Mouse (Mus musculus) urinary bladder, adult 18-20 months (tissue): ENCODE data around the gene Ssbp4.

Experiments used
- DNase-seq, 2 experiments: peaks; one replicate each; pipeline ENCODE4 v3.0.0; 2022; ENCODE audit warnings: low spot score in 2 of 2, mixed read lengths in 2 of 2

The Ssbp4 gene

DNA sequence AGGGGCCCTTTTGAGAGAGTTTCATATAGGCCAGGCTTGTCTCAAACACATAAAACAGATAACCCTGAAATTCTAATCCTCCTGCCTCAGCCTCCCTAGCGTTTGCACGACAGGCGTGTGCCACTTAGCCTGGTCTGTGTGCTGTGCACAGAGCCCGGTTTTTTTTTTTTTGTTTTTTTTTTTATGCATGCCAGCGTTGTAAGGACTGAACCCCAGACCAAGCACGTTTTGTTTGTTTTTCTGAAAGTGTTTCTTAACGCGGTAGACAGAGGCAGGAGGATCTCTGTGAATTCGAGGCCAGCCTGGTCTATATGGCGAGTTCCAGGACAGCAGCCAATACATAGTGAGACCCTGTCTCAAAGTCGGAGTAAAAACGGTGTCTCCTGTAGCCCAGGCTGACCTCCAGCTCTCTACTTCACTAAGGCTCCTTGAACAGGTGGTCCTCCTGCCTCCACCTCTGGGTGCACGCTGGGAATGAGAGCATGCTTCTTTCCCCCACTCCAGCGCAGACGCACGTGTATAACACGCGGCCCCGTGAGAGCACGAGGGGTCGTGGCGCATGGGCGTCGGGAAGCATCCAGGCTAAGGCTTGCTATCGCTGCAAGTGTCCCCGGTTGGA, at the start of gene Ssbp4:
Gene Ssbp4, minus strand, starts transcription at position 124 of the 619 bp plus-strand sequence.
- no peak for DNase-seq

DNA sequence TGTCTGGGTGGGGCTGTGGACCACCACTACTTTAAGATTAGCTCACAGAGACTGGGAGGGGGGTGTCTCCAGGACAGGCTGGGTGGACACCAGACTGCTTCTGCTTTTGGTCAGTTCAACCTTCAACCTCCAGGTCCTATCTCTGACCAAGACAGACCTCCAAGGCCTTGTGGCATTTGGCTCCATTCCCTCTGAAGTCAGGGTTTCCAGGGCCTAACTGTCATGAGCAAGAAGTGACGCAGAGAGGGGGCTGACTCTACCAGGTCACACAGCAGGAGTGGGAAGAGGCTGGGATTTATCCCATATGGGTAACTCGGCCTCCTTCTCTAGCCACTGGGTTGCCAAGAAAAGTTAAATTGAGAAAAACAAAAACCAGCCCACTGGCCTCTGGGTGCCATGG, 49.1 kb upstream of the Ssbp4 start:
- no peak for DNase-seq

DNA sequence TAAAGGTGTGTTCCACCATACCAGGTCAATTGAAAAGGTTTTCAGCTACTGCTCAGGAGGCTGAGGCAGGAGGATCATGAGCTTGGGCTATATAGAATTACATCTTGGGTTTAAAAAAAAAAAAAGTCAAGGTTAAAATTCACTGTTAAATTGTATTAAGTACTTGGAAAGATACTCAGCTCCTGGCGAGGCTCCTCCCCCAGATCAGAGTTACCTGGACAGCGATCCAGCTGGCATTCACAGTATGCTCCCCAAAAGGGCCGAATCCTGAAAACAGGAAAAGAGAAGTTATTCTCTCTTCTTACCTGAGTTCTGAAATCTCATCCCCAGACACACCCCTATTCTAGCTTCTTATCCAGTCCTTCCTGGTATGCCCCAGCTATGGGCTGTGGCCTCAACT, 48.5 kb upstream of the Ssbp4 start:
- DNase-seq = no peak

DNA sequence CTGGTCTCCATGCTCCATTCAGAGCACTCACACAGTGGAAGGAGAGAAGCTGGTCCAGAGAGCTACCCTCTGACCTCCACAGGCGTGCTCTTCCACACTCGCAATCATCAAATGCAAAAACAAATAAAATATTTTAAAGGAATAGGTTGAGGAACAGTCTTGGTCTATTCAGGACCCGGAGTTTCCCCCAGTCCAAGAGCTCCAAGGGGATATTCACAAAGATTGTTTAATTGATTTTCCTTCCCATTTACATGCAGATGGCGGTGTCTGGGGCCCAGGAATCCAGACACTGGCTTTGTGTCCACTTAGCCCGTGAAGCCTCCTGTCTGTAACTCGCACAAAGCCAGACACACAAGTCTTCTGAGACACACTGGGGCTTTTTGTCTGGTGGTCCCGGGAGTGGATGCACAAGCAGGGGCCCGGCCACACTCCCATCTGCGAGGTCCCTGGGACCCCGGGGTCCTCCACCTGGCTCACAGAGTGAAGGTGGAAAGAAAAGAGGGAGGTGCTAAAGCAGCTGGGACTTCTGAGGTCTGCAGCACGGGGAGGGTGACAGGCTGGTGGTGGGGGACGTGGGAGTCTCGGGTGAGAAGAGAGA, 47.6 kb upstream of the Ssbp4 start:
- no peak for DNase-seq

DNA sequence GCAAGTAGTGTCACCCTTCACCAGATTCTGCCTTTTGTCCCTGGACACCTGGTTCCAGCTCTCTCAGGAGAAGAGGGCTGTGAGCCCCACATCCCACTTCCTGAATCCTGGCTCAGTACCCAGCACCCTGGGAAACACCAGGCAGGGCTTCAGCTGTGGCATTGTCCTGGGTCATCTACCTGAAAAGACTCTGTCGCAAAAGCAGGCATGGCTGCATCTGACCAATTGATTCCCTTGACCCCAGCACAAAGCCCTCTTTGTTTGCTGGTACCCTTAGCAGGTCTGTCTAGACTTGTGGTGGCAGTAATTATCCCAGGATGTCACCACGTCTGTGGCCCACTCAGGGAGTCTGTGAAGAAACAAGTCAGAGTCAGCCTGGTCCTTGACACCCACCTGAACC, 46.8 kb upstream of the Ssbp4 start:
- no peak for DNase-seq

DNA sequence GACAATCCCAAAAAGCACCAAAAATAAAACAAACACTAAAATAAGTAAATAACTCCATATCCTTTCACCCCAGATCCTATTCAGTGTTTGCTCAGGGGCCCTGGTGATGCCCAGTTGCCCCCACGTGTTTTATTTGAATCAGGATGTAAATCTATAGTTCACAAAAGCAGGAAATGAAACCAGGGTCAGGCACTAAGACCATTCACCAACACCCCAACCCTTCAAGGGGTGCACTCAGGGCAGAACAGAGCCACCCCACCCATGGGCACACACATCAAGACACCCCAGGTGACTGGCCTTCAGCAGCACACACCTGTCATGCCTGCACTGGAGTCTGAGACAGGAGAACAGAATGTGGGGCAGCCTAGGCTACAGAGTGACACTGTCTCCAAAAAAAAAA, 45.4 kb upstream of the Ssbp4 start:
- DNase-seq = no peak

DNA sequence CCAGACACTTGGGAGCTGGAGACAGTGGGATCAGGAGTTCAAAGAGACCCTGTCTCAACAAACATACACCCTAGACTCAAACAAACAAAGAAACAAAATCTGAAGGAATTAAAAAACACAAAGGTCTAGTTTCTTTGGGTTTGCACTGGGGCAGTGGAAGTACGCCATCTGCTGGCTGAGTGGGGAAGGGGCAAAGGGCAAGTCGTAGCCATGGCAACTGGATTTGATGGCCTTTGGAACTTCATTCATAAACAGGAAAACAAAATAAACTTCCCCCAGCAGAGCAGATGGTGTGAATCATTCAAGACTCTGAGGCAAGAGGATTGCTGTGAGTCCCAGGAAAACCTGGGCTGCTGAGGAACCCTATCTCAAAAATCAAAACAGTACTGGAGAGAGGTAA, 44.6 kb upstream of the Ssbp4 start:
- no peak for DNase-seq

DNA sequence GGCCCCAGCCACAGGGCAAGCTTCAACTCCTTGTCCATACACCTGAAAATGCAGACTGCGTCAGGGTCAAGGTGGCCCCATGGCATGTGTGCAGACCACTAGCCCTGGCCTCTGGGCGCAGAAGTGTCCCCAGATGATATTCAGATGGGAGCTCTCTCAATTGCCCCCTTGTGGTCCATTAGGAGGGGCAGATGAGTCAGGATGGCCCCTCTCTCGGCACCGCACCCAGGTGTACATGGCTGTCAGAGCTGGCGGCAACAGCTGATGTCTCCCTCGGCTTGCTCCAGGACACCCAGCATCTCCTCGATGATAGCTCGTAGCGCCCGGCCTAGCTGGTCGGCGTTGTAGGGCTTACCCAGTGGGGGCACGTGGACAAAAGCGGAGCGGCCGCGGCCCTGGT, 41.7 kb upstream of the Ssbp4 start:
- DNase-seq = no peak

DNA sequence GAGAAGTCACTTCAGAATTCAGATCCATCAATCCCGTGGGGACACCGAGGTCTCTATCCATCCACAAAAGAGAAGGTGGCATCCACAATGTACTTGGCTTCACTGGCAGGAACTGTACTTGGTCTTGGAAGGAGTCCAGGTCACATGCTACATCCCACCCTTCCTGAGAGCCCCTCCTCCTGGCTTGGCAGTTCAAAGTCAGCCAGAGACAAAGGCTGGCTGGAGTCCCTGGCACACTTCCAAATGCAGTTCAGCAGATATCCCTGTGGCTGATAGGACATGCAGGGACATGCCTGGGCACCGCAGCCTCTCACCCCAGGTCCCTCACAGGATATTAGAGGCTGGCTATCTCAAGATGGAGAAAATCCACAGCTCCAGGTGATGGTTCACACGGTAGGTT, 40.7 kb upstream of the Ssbp4 start:
- peak; percentile 45 to 78 for DNase-seq

DNA sequence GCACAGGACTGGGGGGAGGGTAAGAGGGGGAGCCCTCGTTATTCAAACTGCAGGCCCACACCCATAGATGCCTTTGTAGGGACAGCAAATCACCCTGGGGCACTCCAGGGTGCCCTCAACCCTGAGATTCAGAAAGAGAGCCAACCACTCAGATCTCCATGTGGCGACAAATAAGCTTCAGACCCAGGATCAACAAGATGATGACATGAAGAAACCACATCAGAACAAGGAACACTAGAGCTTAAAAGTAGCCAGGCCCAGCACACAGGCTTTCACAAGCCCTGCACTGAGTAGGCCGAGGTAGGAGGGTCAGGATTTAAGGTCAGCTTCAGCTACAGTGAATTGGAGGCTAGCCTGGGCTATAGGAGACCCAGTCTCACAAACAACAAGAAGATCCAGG, 40.2 kb upstream of the Ssbp4 start:
- no peak for DNase-seq

DNA sequence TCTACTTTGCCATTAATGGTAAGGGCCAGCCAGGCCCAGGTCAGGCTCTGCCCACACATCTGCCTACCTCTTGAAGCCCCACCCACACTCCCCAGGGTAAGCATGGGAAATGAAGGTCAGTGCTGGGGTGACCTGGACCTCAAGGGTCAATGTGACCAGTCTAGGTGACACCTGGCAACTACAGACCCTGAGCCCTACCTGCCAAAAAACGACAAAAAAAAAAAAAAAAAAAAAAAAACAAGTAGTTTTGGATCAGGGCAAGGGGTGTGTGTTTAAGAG, 39.4 kb upstream of the Ssbp4 start:
- no peak for DNase-seq

DNA sequence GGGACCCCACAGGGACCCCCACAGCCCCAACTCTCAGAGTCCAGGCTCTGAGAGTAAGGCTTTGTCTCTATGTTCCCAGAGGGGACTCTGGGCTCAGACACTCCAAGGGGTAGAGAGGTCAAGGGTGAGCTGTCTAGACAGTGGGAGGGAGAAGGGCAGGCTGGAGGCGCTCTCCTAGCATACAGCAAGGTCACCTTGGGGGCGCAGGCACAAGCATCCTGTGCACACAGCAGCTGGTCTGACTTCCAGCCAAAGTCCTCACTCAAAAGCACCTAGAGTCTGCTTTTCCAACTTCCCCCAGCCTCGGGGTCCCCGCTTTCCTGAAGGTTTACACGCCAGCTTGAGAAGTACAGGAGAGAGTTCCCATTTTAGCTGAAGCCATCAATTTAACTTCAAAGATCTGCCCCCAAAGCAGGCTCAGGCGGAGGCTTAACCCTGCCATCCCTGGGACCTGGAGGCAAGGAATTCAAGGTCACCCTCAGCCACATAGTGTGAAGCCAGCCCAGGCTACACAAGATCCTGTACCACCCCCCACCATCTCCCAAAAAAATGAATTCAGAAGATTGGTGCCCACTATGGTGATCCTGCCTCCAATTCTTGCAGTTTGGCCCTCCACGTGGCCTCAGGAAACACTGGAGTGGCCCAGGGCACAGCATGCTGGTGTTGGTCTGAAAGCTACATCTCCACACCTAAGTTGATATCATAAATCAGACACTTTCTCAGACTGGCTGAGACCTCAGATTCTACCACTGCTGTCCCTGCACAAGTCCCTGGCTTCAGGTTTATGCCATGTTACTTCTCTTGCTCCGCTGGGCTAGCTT, 38.9 kb upstream of the Ssbp4 start:
- DNase-seq = no peak

DNA sequence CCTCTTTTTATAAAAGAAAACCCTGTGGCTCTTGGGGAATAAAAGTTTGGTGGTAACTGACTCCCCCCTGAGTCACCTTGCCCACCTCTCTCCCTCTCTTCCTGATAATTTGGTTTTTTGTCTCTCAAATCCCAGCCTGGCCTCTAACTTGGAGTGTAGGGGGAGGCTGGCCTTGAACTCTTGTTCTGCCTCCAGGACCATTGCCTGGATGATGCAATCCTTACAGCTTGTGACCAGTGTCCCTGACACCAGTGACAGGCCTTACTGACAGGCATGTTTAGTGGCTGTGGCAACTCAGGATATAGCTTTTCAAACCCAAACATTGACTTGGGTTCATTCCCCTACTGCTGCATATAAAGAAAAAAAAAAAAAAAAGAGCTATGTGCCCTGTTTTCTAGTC, 38.1 kb upstream of the Ssbp4 start:
- no peak for DNase-seq

DNA sequence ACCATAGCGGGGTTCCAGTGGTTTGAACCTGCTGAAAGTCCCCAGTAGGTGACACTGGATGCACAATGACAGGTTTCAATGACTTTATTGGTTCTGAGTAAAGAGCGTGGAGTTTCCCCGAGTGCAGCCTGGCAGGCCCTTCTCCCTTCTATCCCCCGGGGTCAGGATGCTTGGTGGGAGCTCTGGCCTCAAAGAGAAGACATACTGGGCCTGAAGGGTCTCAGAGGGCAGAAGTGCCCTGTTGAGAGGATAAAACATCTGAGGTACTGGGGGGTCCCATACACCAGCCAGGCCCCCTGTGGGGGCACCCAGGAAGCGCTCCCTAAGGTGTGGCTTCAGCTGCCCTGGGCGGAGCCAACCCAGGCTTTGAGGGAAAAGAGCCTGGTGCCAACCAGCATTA, 37.7 kb upstream of the Ssbp4 start:
- no peak for DNase-seq

DNA sequence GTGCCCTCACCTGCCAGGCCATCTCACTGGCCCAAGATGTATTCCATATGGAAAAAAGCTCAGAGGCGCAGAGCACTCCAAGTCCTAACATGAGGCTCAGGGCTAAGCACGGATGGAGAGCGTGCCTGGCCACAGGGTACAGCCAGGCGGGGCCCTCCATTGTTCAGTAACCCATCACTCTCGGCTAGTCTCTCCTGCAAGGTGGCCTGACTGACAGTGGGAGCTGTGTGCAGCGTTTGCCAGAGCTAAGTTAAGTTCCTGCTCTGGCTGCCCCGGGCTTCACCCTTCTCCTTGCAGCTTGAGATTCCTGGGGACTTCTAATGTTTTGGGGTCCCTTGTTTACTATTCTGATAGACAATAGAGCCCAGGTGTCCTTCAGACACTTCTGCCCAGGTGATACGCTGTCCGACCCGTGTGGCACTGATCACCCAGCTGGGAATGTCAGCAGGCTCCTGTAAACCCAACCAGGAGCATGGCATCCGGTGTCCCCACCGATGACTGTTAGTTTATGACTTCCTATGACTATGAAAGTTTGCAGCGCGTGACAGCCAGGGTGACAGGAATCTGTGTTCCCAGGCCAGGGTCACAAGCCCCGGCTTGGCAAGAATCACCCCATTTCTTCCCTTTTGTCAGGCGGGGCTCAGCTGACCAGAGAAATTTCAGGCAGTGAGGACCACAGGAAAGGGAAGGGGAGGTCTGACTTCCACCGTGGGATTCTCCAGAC, 37.0 kb upstream of the Ssbp4 start:
- no peak for DNase-seq

DNA sequence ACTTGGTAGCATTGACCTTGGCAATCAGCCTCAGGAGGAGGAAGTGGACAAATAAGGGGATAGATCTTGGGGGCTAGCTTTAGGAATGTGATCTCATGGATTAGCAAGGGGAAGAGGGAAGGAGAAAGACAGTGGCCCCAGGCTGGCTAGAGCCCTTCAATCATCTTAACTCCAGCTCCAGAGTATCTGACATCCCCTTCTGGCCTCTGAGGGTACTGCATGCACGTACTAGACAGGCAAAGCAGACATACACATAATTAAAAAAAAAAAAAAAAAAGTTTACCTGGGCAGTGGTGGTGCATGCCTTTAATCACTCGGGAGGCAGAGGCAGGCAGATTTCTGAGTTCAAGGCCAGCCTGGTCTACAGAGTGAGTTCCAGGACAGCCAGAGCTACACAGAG, 35.4 kb upstream of the Ssbp4 start:
- no peak for DNase-seq

DNA sequence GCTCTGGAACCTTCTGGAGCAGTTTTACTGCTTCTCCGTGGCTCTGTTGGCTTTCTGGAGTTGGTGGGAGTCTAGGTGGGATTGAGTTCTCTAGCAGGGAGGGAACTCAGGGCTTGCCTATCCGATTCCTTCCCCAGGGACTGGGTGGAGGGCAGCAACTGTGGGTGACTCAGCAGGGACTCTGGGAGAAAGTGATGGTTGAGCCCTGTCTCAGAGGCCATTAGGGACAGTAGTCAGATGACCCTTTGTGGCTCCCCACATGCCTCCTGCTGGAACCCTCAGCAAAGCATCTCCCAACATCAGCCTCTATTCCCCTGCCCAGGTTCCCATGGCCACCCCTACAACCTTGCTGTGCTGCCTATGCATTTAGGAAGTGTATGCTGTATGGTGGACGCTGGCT, 34.3 kb upstream of the Ssbp4 start:
- no peak for DNase-seq

DNA sequence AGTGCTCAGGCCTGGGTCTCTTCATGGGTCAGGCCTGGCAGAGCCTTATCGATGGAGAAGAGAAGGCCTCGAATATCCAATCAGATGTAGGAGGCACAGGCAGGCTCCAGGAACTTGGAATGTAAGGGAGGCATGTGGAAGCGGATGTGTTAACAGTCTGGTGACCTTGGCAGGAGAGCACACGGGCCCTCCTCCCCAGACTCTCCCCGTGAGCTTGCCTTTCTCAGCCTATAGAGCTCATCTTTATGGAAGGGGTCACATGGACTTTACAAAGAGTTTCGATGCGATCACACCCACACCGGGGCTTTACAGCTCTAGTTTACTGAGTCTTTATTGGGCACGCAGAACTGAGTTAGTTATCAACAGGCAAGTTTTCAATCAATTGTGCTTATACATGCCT, 30.1 kb upstream of the Ssbp4 start:
- DNase-seq = no peak

DNA sequence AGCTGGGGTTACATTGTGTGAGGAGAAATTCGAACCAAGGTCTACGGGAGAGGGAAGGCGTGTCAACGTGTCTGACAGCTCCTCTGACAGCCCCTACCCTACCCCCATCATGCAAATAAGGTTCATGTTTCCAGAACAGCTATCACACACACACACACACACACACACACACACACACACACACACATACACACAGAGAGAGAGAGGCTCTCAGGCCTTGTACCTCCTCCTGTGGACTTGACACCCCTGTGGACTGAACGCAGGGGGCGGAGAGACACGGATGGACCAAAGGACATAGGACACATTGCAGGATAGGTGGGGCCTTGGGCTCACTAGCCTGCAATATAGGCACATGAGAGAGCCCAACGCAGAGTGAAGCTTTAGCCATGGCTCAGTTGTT, 28.2 kb upstream of the Ssbp4 start:
- no peak for DNase-seq

DNA sequence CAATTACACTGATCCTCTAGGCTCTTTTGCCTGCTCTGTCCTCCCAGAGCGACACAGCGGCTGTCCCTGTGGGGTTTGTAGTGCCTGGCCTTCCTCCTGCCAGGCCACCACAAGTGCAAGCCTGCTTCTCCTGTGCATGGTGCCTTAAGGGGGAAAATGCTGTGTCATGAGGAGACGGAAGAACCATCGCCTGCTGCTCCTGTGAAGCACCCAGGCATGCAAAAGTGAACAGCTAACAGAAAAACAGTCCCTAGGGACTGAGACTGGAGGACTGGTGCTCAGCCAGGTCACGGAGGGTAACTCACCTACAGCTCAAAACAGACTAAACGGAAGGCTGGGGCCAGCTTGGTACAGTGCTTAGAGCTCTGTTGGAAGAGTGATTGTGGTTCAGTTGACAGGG, 26.9 kb upstream of the Ssbp4 start:
- no peak for DNase-seq

DNA sequence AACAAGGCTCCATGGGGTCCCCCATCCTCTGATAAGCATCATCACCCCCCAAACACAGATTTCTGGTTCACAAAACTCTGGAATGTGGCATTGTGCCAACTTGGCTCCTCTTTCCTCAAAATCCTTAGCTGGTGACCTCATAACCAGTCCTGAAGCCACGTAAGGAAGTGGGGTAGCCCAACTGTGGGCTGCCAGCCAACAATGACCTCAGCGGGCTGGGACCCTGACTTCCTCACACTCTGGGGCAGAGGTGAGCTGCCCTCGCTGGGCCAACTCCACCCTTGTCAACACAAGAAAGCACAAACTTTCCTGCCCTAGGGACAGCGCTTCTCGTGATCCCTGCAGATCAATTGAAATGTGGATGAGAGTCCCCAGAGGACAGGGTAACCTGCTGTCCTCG, 25.4 kb upstream of the Ssbp4 start:
- DNase-seq = peak in 1 of 2 experiments; percentile 36

DNA sequence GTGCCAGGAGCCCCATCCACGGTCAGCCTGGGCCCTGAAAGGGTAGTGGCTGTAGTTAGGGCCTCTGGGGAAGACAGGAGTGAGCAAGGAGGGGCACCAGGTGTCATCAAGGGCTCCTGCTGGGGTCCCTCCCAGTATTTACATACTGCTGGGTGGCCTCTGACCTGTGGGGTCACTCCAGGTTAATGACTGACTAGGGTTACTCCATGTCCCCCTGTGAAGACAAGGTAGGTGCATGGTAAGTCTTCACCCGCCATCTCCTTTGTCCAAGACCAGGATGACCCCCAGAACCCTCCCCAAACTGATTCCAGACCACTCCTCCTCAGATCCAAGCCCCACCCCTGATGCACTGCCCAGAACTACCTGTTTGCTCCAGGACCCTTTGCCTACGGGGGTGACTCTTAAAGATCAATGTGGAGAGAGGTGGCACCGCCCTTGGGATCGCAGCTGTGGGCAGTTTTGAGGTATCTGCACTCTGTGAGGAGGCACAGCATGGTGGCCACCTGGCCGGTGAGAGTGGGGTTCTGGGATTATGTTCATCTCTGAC, 23.7 kb upstream of the Ssbp4 start, which contains the start of gene Gdf15:
Gene Gdf15, minus strand, starts transcription at position 111 of the 547 bp plus-strand sequence.
- DNase-seq = no peak
